Mouse (Mus musculus): ENCODE measurements around the gene Trim24. TPM values are rescaled to one million over a fixed set of nuclear protein-coding genes. Genes with fewer than 3 reads are reported as not detected.

Gene Trim24
- polyA plus RNA-seq, 2 experiments: 4.9 to 8.3 TPM

- Histone ChIP-seq H3K27me3 (ENCODE audit: control insufficient read depth, insufficient read depth, low read length) (no peaks in the 10 kb centered on the region), H3K4me2 (ENCODE audit: low read depth) (no peak overlapping the region), H3K9ac (replicated peaks) (no peak overlapping the region), H3K4me1 (replicated peaks; ENCODE audit: control insufficient read depth in 2 of 2, insufficient read depth in 2 of 2, low read length in 1 of 2) (no peaks in the 10 kb centered on the region), H3K27ac (no peak overlapping the region), H3K4me3 (ENCODE audit: insufficient read depth in 1 of 2, low read depth in 2 of 2, low read length in 2 of 2) (no peak overlapping the region), H3K36me3 (replicated peaks; ENCODE audit: control insufficient read depth, insufficient read depth, low read depth) (no peaks in the 10 kb centered on the region), H3K9me3 (ENCODE audit: control insufficient read depth, low read length) (no peaks in the 10 kb centered on the region)
- TF ChIP-seq CTCF (IDR thresholded peaks at IDR 0.05; ENCODE audit: low read depth) (peak; percentile 43), EP300 (IDR thresholded peaks at IDR 0.05; ENCODE audit: low read depth) (no peak)
- 68% methylated on average over 1 of the region's 1 CpGs for WGBS (ENCODE audit: insufficient replicate concordance)
- ATAC-seq (ENCODE audit: insufficient read depth): no peak
- no peak for DNase-seq (ENCODE audit: low read depth in 3 of 3, low spot score in 3 of 3)
Observed at GRCm38 (mm10) chr6:37903810-37904209, 33.2 kb downstream of the Trim24 start.

- ATAC-seq (ENCODE audit: insufficient read depth): no peak
- Histone ChIP-seq H3K36me3 (replicated peaks; ENCODE audit: control insufficient read depth, insufficient read depth, low read depth) (peaks cover 3% of the 10 kb centered on the region; the same call in 1 of the 2 replicates), H3K4me3 (ENCODE audit: insufficient read depth in 1 of 2, low read depth in 2 of 2, low read length in 2 of 2) (no peak overlapping the region), H3K9me3 (ENCODE audit: control insufficient read depth, low read length) (no peaks in the 10 kb centered on the region), H3K4me2 (ENCODE audit: low read depth) (no peak overlapping the region), H3K27ac (no peak overlapping the region), H3K9ac (replicated peaks) (no peak overlapping the region), H3K4me1 (replicated peaks; ENCODE audit: control insufficient read depth in 2 of 2, insufficient read depth in 2 of 2, low read length in 1 of 2) (no peaks in the 10 kb centered on the region), H3K27me3 (ENCODE audit: control insufficient read depth, insufficient read depth, low read length) (no peaks in the 10 kb centered on the region)
- no peak for DNase-seq (ENCODE audit: low read depth in 3 of 3, low spot score in 3 of 3)
- 80% methylated on average over 2 of the region's 2 CpGs for WGBS (ENCODE audit: insufficient replicate concordance)
- TF ChIP-seq EP300 (IDR thresholded peaks at IDR 0.05; ENCODE audit: low read depth) (no peak), CTCF (IDR thresholded peaks at IDR 0.05; ENCODE audit: low read depth) (no peak)
Observed at GRCm38 (mm10) chr6:37913525-37913924, 42.9 kb downstream of the Trim24 start.

- no peak overlapping the region for H3K9ac ChIP-seq (replicated peaks)
- no peaks in the 10 kb centered on the region for H3K36me3 ChIP-seq (replicated peaks; ENCODE audit: control insufficient read depth, insufficient read depth, low read depth)
- 88% methylated on average over 1 of the region's 1 CpGs for WGBS (ENCODE audit: insufficient replicate concordance)
- ATAC-seq (ENCODE audit: insufficient read depth) (no peak), DNase-seq (ENCODE audit: low read depth in 3 of 3, low spot score in 3 of 3) (no peak)
- no peaks in the 10 kb centered on the region for H3K27me3 ChIP-seq (ENCODE audit: control insufficient read depth, insufficient read depth, low read length)
- no peak overlapping the region for H3K4me3 ChIP-seq (ENCODE audit: insufficient read depth in 1 of 2, low read depth in 2 of 2, low read length in 2 of 2)
- H3K27ac ChIP-seq: no peak overlapping the region
- TF ChIP-seq EP300 (IDR thresholded peaks at IDR 0.05; ENCODE audit: low read depth) (no peak), CTCF (IDR thresholded peaks at IDR 0.05; ENCODE audit: low read depth) (no peak)
- H3K4me2 ChIP-seq (ENCODE audit: low read depth): no peak overlapping the region
- no peaks in the 10 kb centered on the region for H3K4me1 ChIP-seq (replicated peaks; ENCODE audit: control insufficient read depth in 2 of 2, insufficient read depth in 2 of 2, low read length in 1 of 2)
- no peaks in the 10 kb centered on the region for H3K9me3 ChIP-seq (ENCODE audit: control insufficient read depth, low read length)
Observed at GRCm38 (mm10) chr6:37925104-37925503, 54.5 kb downstream of the Trim24 start.

GRCm38 (mm10) chr6:37926751-37927150 is 56.1 kb downstream of the Trim24 start:
- no peaks in the 10 kb centered on the region for H3K27me3 ChIP-seq (ENCODE audit: control insufficient read depth, insufficient read depth, low read length)
- H3K4me2 ChIP-seq (ENCODE audit: low read depth): no peak overlapping the region
- H3K4me3 ChIP-seq (ENCODE audit: insufficient read depth in 1 of 2, low read depth in 2 of 2, low read length in 2 of 2): no peak overlapping the region
- TF ChIP-seq CTCF (IDR thresholded peaks at IDR 0.05; ENCODE audit: low read depth) (no peak), EP300 (IDR thresholded peaks at IDR 0.05; ENCODE audit: low read depth) (no peak)
- H3K4me1 ChIP-seq (replicated peaks; ENCODE audit: control insufficient read depth in 2 of 2, insufficient read depth in 2 of 2, low read length in 1 of 2): no peaks in the 10 kb centered on the region
- H3K9me3 ChIP-seq (ENCODE audit: control insufficient read depth, low read length): no peaks in the 10 kb centered on the region
- H3K36me3 ChIP-seq (replicated peaks; ENCODE audit: control insufficient read depth, insufficient read depth, low read depth): peaks cover 3% of the 10 kb centered on the region; the same call in 1 of the 2 replicates
- ATAC-seq (ENCODE audit: insufficient read depth) (no peak), DNase-seq (ENCODE audit: low read depth in 3 of 3, low spot score in 3 of 3) (no peak)
- no peak overlapping the region for H3K9ac ChIP-seq (replicated peaks)
- WGBS (ENCODE audit: insufficient replicate concordance): 88% methylated on average over 1 of the region's 1 CpGs
- H3K27ac ChIP-seq: no peak overlapping the region

GRCm38 (mm10) chr6:37936498-37936897 is 65.9 kb downstream of the Trim24 start:
- DNase-seq (ENCODE audit: low read depth in 3 of 3, low spot score in 3 of 3) (no peak), ATAC-seq (ENCODE audit: insufficient read depth) (no peak)
- no peaks in the 10 kb centered on the region for H3K27me3 ChIP-seq (ENCODE audit: control insufficient read depth, insufficient read depth, low read length)

More at GRCm38 (mm10) chr6:37936498-37936897, 65.9 kb downstream of the Trim24 start:
- WGBS (ENCODE audit: insufficient replicate concordance): 78% methylated on average over 6 of the region's 6 CpGs
- TF ChIP-seq CTCF (IDR thresholded peaks at IDR 0.05; ENCODE audit: low read depth) (no peak), EP300 (IDR thresholded peaks at IDR 0.05; ENCODE audit: low read depth) (no peak)
- H3K4me1 ChIP-seq (replicated peaks; ENCODE audit: control insufficient read depth in 2 of 2, insufficient read depth in 2 of 2, low read length in 1 of 2): no peaks in the 10 kb centered on the region
- no peaks in the 10 kb centered on the region for H3K9me3 ChIP-seq (ENCODE audit: control insufficient read depth, low read length)
- H3K9ac ChIP-seq (replicated peaks): no peak overlapping the region
- H3K4me2 ChIP-seq (ENCODE audit: low read depth): no peak overlapping the region
- no peak overlapping the region for H3K27ac ChIP-seq
- H3K4me3 ChIP-seq (ENCODE audit: insufficient read depth in 1 of 2, low read depth in 2 of 2, low read length in 2 of 2): no peak overlapping the region
- H3K36me3 ChIP-seq (replicated peaks; ENCODE audit: control insufficient read depth, insufficient read depth, low read depth): no peaks in the 10 kb centered on the region
